Mouse (Mus musculus): ENCODE data around the gene Actr3b.

GRCm38 (mm10) chr5:25812922-25813321 lies 53.1 kb downstream of the Actr3b start:
- no peak for TF ChIP-seq POLR2A (IDR thresholded peaks at IDR 0.05; ENCODE audit: insufficient read depth, low read depth, low read length)
- TF ChIP-seq CTCF (IDR thresholded peaks at IDR 0.05; ENCODE audit: insufficient read depth, low read depth, low read length): no peak
